Mouse (Mus musculus) G1E (cell line): ENCODE data around the gene Wap. TPM values are rescaled to one million over a fixed set of nuclear protein-coding genes. Genes with fewer than 3 reads are reported as not detected.

ENCODE experiments used
- ATAC-seq: 2 replicates; pipeline ENCODE4 v1.8.0; 2016; ENCODE audit warnings: mild to moderate bottlenecking; ENCODE audit not compliant: insufficient number of reproducible peaks, poor library complexity, low FRiP score, severe bottlenecking; ENCODE audit errors: extremely low read depth
- DNase-seq: peaks from one replicate; pipeline ENCODE4 v3.0.0; 2012; ENCODE audit warnings: low spot score
- H3K27me3 ChIP-seq: 2 replicates; pipeline ENCODE4 v1.6.1; 2012; ENCODE audit warnings: mild to moderate bottlenecking, low read length, inconsistent platforms; ENCODE audit not compliant: insufficient read depth
- H3K36me3 ChIP-seq: replicated peaks from 2 replicates; pipeline ENCODE3; 2012; ENCODE audit warnings: mild to moderate bottlenecking, inconsistent platforms
- H3K4me1 ChIP-seq: 2 replicates; pipeline ENCODE4 v1.6.1; 2012; ENCODE audit warnings: low read depth, low read length, inconsistent platforms, mixed read lengths; ENCODE audit not compliant: insufficient read depth
- H3K4me3 ChIP-seq: 2 replicates; pipeline ENCODE4 v1.5.1; 2012; ENCODE audit warnings: low read depth, mild to moderate bottlenecking, inconsistent platforms, low read length, moderate library complexity, mixed read lengths
- H3K9me3 ChIP-seq: replicated peaks from 2 replicates; pipeline ENCODE4 v1.6.1; 2012; ENCODE audit warnings: inconsistent platforms
- CTCF ChIP-seq: IDR thresholded peaks from 2 replicates; pipeline ENCODE4 v1.5.1; 2012; ENCODE audit warnings: low read depth, low read length, inconsistent platforms, mixed read lengths
- GATA1 ChIP-seq: IDR thresholded peaks from 2 replicates; pipeline ENCODE4 v1.6.1; 2012; ENCODE audit warnings: borderline replicate concordance, low read length, inconsistent platforms, mixed read lengths
- GATA2 ChIP-seq: IDR thresholded peaks from 2 replicates; pipeline ENCODE4 v1.6.1; 2012; ENCODE audit warnings: low read depth, low read length, inconsistent platforms, borderline replicate concordance
- POLR2AphosphoS5 ChIP-seq: IDR thresholded peaks from 2 replicates; pipeline ENCODE4 v1.6.1; 2012; ENCODE audit warnings: low read depth, low read length, inconsistent platforms; ENCODE audit not compliant: insufficient replicate concordance
- TAL1 ChIP-seq: conservative IDR thresholded peaks from 2 replicates; pipeline ENCODE4 v1.6.1; 2012; ENCODE audit warnings: low read depth, low read length, inconsistent platforms, mixed read lengths
- polyA plus RNA-seq: library from polyadenylated mRNA; stranded (reverse); fragments of >175 nt; gene quantifications from 2 replicates; pipeline ENCODE4 v1.2.3, GENCODE M21; 2012
- total RNA-seq, 2 experiments: library from RNA; stranded (forward) in 1 of 2; stranded (reverse) in 1 of 2; fragments of 200-1000 nt in 1 of 2; fragments of >200 nt in 1 of 2; fragmentation: Nextera tagmentation in 1 of 2; gene quantifications; 2 replicates each; pipeline ENCODE4 v1.2.3; 2014 to 2017

The Wap gene
- not detected in 2 replicates for total RNA-seq (2014; fragmentation: Nextera tagmentation)
- not detected in 2 replicates for total RNA-seq (2017)
- polyA plus RNA-seq: not detected in 2 replicates

GRCm38 (mm10) chr11:6638537-6638936, at the start of gene Wap:
Gene Wap, minus strand, starts transcription at chr11:6638637.
- Histone ChIP-seq H3K4me1 (no peaks in the 10 kb centered on the region), H3K9me3 (no peaks in the 10 kb centered on the region), H3K4me3 (no peak within 1 kb of the TSS), H3K27me3 (peaks cover 22% of the 10 kb centered on the region), H3K36me3 (no peaks in the 10 kb centered on the region)
- ATAC-seq (no peak), DNase-seq (no peak)
- TF ChIP-seq GATA1 (no peak), POLR2AphosphoS5 (no peak), TAL1 (no peak)

GRCm38 (mm10) chr11:6684741-6685140, 46.3 kb upstream of the Wap start:
- H3K4me1 ChIP-seq: no peaks in the 10 kb centered on the region
- no peak for DNase-seq
- peaks cover 3% of the 10 kb centered on the region; the same call in 1 of the 2 replicates for H3K9me3 ChIP-seq
- H3K4me3 ChIP-seq: no peak overlapping the region
- no peak for TF ChIP-seq TAL1
- no peak for TF ChIP-seq GATA1
- TF ChIP-seq CTCF: no peak
- no peak for TF ChIP-seq POLR2AphosphoS5
- TF ChIP-seq GATA2: no peak
- H3K36me3 ChIP-seq: no peaks in the 10 kb centered on the region
- no peaks in the 10 kb centered on the region; the same call in 1 of the 2 replicates for H3K27me3 ChIP-seq
- no peak for ATAC-seq

- Histone ChIP-seq H3K4me1 (no peaks in the 10 kb centered on the region), H3K27me3 (peaks cover 3% of the 10 kb centered on the region; the same call in 1 of the 2 replicates), H3K36me3 (no peaks in the 10 kb centered on the region), H3K9me3 (peaks cover 3% of the 10 kb centered on the region; the same call in 1 of the 2 replicates), H3K4me3 (no peak overlapping the region)
- TF ChIP-seq TAL1 (no peak), POLR2AphosphoS5 (no peak), CTCF (no peak), GATA2 (no peak), GATA1 (no peak)
- DNase-seq (no peak), ATAC-seq (no peak)
Observed at GRCm38 (mm10) chr11:6680397-6680818, 42.0 kb upstream of the Wap start.

GRCm38 (mm10) chr11:6679694-6680396, 41.4 kb upstream of the Wap start:
- no peak for TF ChIP-seq TAL1
- TF ChIP-seq GATA2: no peak
- no peak for TF ChIP-seq CTCF
- no peak for TF ChIP-seq POLR2AphosphoS5
- TF ChIP-seq GATA1: no peak
- H3K4me1 ChIP-seq: no peaks in the 10 kb centered on the region
- H3K9me3 ChIP-seq: peaks cover 3% of the 10 kb centered on the region; the same call in 1 of the 2 replicates
- H3K27me3 ChIP-seq: peaks cover 3% of the 10 kb centered on the region; the same call in 1 of the 2 replicates
- ATAC-seq (no peak), DNase-seq (no peak)
- no peaks in the 10 kb centered on the region for H3K36me3 ChIP-seq
- H3K4me3 ChIP-seq: no peak overlapping the region

GRCm38 (mm10) chr11:6677530-6677929, 39.1 kb upstream of the Wap start:
- peaks cover 3% of the 10 kb centered on the region; the same call in 1 of the 2 replicates for H3K27me3 ChIP-seq

GRCm38 (mm10) chr11:6676641-6677040, 38.2 kb upstream of the Wap start:
- no peaks in the 10 kb centered on the region for H3K9me3 ChIP-seq
- DNase-seq (no peak), ATAC-seq (no peak)
- no peak overlapping the region for H3K4me3 ChIP-seq
- TF ChIP-seq TAL1 (no peak), CTCF (no peak), POLR2AphosphoS5 (no peak), GATA1 (no peak), GATA2 (no peak)
- no peaks in the 10 kb centered on the region for H3K36me3 ChIP-seq
- H3K4me1 ChIP-seq: no peaks in the 10 kb centered on the region
- peaks cover 3% of the 10 kb centered on the region; the same call in 1 of the 2 replicates for H3K27me3 ChIP-seq

More at GRCm38 (mm10) chr11:6677530-6677929, 39.1 kb upstream of the Wap start:
- DNase-seq: no peak
- ATAC-seq: no peak
- H3K9me3 ChIP-seq: no peaks in the 10 kb centered on the region
- no peaks in the 10 kb centered on the region for H3K36me3 ChIP-seq
- no peaks in the 10 kb centered on the region for H3K4me1 ChIP-seq
- TF ChIP-seq CTCF (no peak), TAL1 (no peak), GATA1 (no peak), GATA2 (no peak), POLR2AphosphoS5 (no peak)
- no peak overlapping the region for H3K4me3 ChIP-seq
